Mouse (Mus musculus) cortical plate, adult 2 months (tissue): ENCODE data around the gene Aif1l.

Source experiments
- CTCF ChIP-seq: fragments of 200-500 bp; IDR thresholded peaks from 2 replicates; pipeline ENCODE4 v1.5.1; 2011; ENCODE audit warnings: mild to moderate bottlenecking, control low read depth, low read length; ENCODE audit not compliant: insufficient read depth; ENCODE audit errors: extremely low read depth
- POLR2A ChIP-seq: fragments of 200-500 bp; IDR thresholded peaks from 2 replicates; pipeline ENCODE4 v1.6.1; 2011; ENCODE audit warnings: mild to moderate bottlenecking, low read length, control low read depth; ENCODE audit not compliant: insufficient read depth; ENCODE audit errors: extremely low read depth

GRCm38 (mm10) chr2:31960986-31961385, 11.0 kb downstream of the Aif1l start:
- TF ChIP-seq CTCF: no peak
- no peak for TF ChIP-seq POLR2A
